Mouse (Mus musculus): ENCODE measurements at regions not wholly inside any gene's neighbourhood (a gene's known extent, or its start where the extent isn't known, plus 50 kb on each side); places are given as distances from the start of the nearest gene placed in this dataset.
A peak's percentile ranks its signal among the peaks of the same experiment; 100 is the strongest.

- Histone ChIP-seq H3K9ac (replicated peaks) (no peak overlapping the region), H3K27ac (ENCODE audit: low read depth) (no peak overlapping the region), H3K4me2 (ENCODE audit: low read depth, low read length) (no peak overlapping the region), H3K9me3 (ENCODE audit: low read length) (no peaks in the 10 kb centered on the region), H3K4me1 (ENCODE audit: insufficient read depth) (no peaks in the 10 kb centered on the region), H3K27me3 (ENCODE audit: insufficient read depth, low read length) (no peaks in the 10 kb centered on the region), H3K4me3 (ENCODE audit: low read depth, low read length) (no peak overlapping the region), H3K36me3 (replicated peaks; ENCODE audit: insufficient read depth, low read length) (no peaks in the 10 kb centered on the region)
- ATAC-seq (no peak), DNase-seq (no peak)
- WGBS (ENCODE audit: insufficient replicate concordance) = 80% methylated on average over 7 of the region's 7 CpGs
- TF ChIP-seq CTCF (IDR thresholded peaks at IDR 0.05; ENCODE audit: low read depth) (no peak), EP300 (IDR thresholded peaks at IDR 0.05; ENCODE audit: low read depth) (no peak)
These were observed 146.4 kb upstream of the Spdye4c start for GRCm38 (mm10) chr2:128444599-128445011.

GRCm38 (mm10) chr2:128445443-128445842 lies 145.6 kb upstream of the Spdye4c start:
- TF ChIP-seq CTCF (IDR thresholded peaks at IDR 0.05; ENCODE audit: low read depth) (no peak), EP300 (IDR thresholded peaks at IDR 0.05; ENCODE audit: low read depth) (0 out of 2 replicates have a peak, but pooled peaks have one; percentile 32)
- WGBS (ENCODE audit: insufficient replicate concordance) = 73% methylated on average over 5 of the region's 5 CpGs
- Histone ChIP-seq H3K27ac (ENCODE audit: low read depth) (0 out of 2 replicates have a peak overlapping the region, but pooled peaks have one; percentile 45), H3K4me1 (ENCODE audit: insufficient read depth) (no peaks in the 10 kb centered on the region), H3K9me3 (ENCODE audit: low read length) (no peaks in the 10 kb centered on the region), H3K36me3 (replicated peaks; ENCODE audit: insufficient read depth, low read length) (no peaks in the 10 kb centered on the region), H3K4me2 (ENCODE audit: low read depth, low read length) (peak overlapping the region; percentile 49; the same call in 1 of the 2 replicates), H3K4me3 (ENCODE audit: low read depth, low read length) (no peak overlapping the region), H3K27me3 (ENCODE audit: insufficient read depth, low read length) (no peaks in the 10 kb centered on the region), H3K9ac (replicated peaks) (no peak overlapping the region)
- ATAC-seq = 0 out of 2 replicates have a peak, but pooled peaks have one; percentile 19
- DNase-seq = no peak

GRCm38 (mm10) chr2:128449294-128449693 lies 141.7 kb upstream of the Spdye4c start:
- no peaks in the 10 kb centered on the region for H3K36me3 ChIP-seq (replicated peaks; ENCODE audit: insufficient read depth, low read length)
- no peak overlapping the region for H3K4me3 ChIP-seq (ENCODE audit: low read depth, low read length)
- no peaks in the 10 kb centered on the region for H3K27me3 ChIP-seq (ENCODE audit: insufficient read depth, low read length)
- H3K9ac ChIP-seq (replicated peaks) = no peak overlapping the region
- no peak overlapping the region for H3K27ac ChIP-seq (ENCODE audit: low read depth)
- H3K4me1 ChIP-seq (ENCODE audit: insufficient read depth) = no peaks in the 10 kb centered on the region
- no peak for TF ChIP-seq EP300 (IDR thresholded peaks at IDR 0.05; ENCODE audit: low read depth)
- TF ChIP-seq CTCF (IDR thresholded peaks at IDR 0.05; ENCODE audit: low read depth) = no peak
- WGBS (ENCODE audit: insufficient replicate concordance) = 71% methylated on average over 3 of the region's 3 CpGs
- DNase-seq (no peak), ATAC-seq (no peak)
- H3K4me2 ChIP-seq (ENCODE audit: low read depth, low read length) = no peak overlapping the region
- H3K9me3 ChIP-seq (ENCODE audit: low read length) = no peaks in the 10 kb centered on the region

GRCm38 (mm10) chr2:128450045-128450444 lies 141.0 kb upstream of the Spdye4c start:
- Histone ChIP-seq H3K4me2 (ENCODE audit: low read depth, low read length) (no peak overlapping the region), H3K9me3 (ENCODE audit: low read length) (no peaks in the 10 kb centered on the region), H3K4me3 (ENCODE audit: low read depth, low read length) (no peak overlapping the region), H3K9ac (replicated peaks) (no peak overlapping the region), H3K4me1 (ENCODE audit: insufficient read depth) (no peaks in the 10 kb centered on the region), H3K27ac (ENCODE audit: low read depth) (no peak overlapping the region), H3K36me3 (replicated peaks; ENCODE audit: insufficient read depth, low read length) (no peaks in the 10 kb centered on the region), H3K27me3 (ENCODE audit: insufficient read depth, low read length) (no peaks in the 10 kb centered on the region)
- 71% methylated on average over 4 of the region's 4 CpGs for WGBS (ENCODE audit: insufficient replicate concordance)
- DNase-seq (no peak), ATAC-seq (no peak)
- no peak for TF ChIP-seq EP300 (IDR thresholded peaks at IDR 0.05; ENCODE audit: low read depth)
- no peak for TF ChIP-seq CTCF (IDR thresholded peaks at IDR 0.05; ENCODE audit: low read depth)

- Histone ChIP-seq H3K36me3 (replicated peaks; ENCODE audit: insufficient read depth, low read length) (no peaks in the 10 kb centered on the region), H3K27me3 (ENCODE audit: insufficient read depth, low read length) (no peaks in the 10 kb centered on the region), H3K27ac (ENCODE audit: low read depth) (no peak overlapping the region), H3K4me2 (ENCODE audit: low read depth, low read length) (no peak overlapping the region), H3K9ac (replicated peaks) (no peak overlapping the region), H3K4me1 (ENCODE audit: insufficient read depth) (no peaks in the 10 kb centered on the region), H3K4me3 (ENCODE audit: low read depth, low read length) (no peak overlapping the region), H3K9me3 (ENCODE audit: low read length) (no peaks in the 10 kb centered on the region)
- ATAC-seq = no peak
- no peak for DNase-seq
- no peak for TF ChIP-seq EP300 (IDR thresholded peaks at IDR 0.05; ENCODE audit: low read depth)
- no peak for TF ChIP-seq CTCF (IDR thresholded peaks at IDR 0.05; ENCODE audit: low read depth)
- WGBS (ENCODE audit: insufficient replicate concordance) = 52% methylated on average over 5 of the region's 5 CpGs
These were observed 139.3 kb upstream of the Spdye4c start for GRCm38 (mm10) chr2:128451554-128452239.

GRCm38 (mm10) chr2:128452582-128452981 lies 138.4 kb upstream of the Spdye4c start:
- WGBS (ENCODE audit: insufficient replicate concordance) = 82% methylated on average over 1 of the region's 1 CpGs
- H3K27me3 ChIP-seq (ENCODE audit: insufficient read depth, low read length) = no peaks in the 10 kb centered on the region
- H3K4me3 ChIP-seq (ENCODE audit: low read depth, low read length) = no peak overlapping the region
- H3K9ac ChIP-seq (replicated peaks) = no peak overlapping the region
- H3K4me1 ChIP-seq (ENCODE audit: insufficient read depth) = no peaks in the 10 kb centered on the region
- no peak overlapping the region for H3K4me2 ChIP-seq (ENCODE audit: low read depth, low read length)
- no peaks in the 10 kb centered on the region for H3K36me3 ChIP-seq (replicated peaks; ENCODE audit: insufficient read depth, low read length)
- no peaks in the 10 kb centered on the region for H3K9me3 ChIP-seq (ENCODE audit: low read length)
- no peak for DNase-seq
- no peak for ATAC-seq
- H3K27ac ChIP-seq (ENCODE audit: low read depth) = no peak overlapping the region
- TF ChIP-seq CTCF (IDR thresholded peaks at IDR 0.05; ENCODE audit: low read depth) (no peak), EP300 (IDR thresholded peaks at IDR 0.05; ENCODE audit: low read depth) (no peak)
